Mouse (Mus musculus) embryonic facial prominence, embryonic 10.5 days (tissue): Measurements from ENCODE around the gene C130032M10Rik. TPM values are rescaled to one million over a fixed set of nuclear protein-coding genes. Genes with fewer than 3 reads are reported as not detected.

ENCODE experiments used
- DNase-seq: peaks from one replicate; pipeline ENCODE4 v3.0.0-alpha.2; 2017; ENCODE audit warnings: low spot score
- H3K27ac ChIP-seq: fragments of 300-500 bp; sonication (generic); replicated peaks from 2 replicates; pipeline ENCODE4 v1.5.1; 2016; ENCODE audit warnings: mild to moderate bottlenecking
- H3K27me3 ChIP-seq: fragments of 300-500 bp; sonication (generic); replicated peaks from 2 replicates; pipeline ENCODE4 v1.6.1; 2016; ENCODE audit warnings: low read depth, mild to moderate bottlenecking; ENCODE audit not compliant: poor library complexity, severe bottlenecking
- H3K36me3 ChIP-seq: fragments of 300-500 bp; sonication (generic); replicated peaks from 2 replicates; pipeline ENCODE4 v1.6.1; 2016; ENCODE audit warnings: mild to moderate bottlenecking, moderate library complexity
- H3K4me1 ChIP-seq: fragments of 300-500 bp; sonication (generic); 2 replicates; pipeline ENCODE4 v1.6.1; 2016
- H3K4me3 ChIP-seq: fragments of 300-500 bp; sonication (generic); 2 replicates; pipeline ENCODE4 v1.5.1; 2016; ENCODE audit warnings: mild to moderate bottlenecking, moderate library complexity
- H3K9me3 ChIP-seq: fragments of 300-500 bp; sonication (generic); 2 replicates; pipeline ENCODE4 v1.6.1; 2016; ENCODE audit warnings: mild to moderate bottlenecking
- WGBS: fragments of 180-500 bp; shearing (Covaris S2); methylation state at CpG from one replicate; pipeline ENCODE4 v1.1.7; 2016; 5-methylcytosine and 5-hydroxymethylcytosine counted together
- polyA plus RNA-seq: library from polyadenylated mRNA; unstranded; fragments of >200 nt; fragmentation: Nextera tagmentation; extraction: Ambion mirVana; gene quantifications from 2 replicates; pipeline ENCODE4 v1.2.1, GENCODE M21; 2016

Gene C130032M10Rik
- polyA plus RNA-seq, 1 experiment from 2014 or later, result 1.0 TPM

- Histone ChIP-seq H3K27me3 (no peaks in the 10 kb centered on the region), H3K9me3 (no peaks in the 10 kb centered on the region), H3K36me3 (peaks cover 31% of the 10 kb centered on the region), H3K27ac (no peak overlapping the region), H3K4me3 (0 out of 2 replicates have a peak overlapping the region, but pooled peaks have one; percentile 21), H3K4me1 (peaks cover 71% of the 10 kb centered on the region)
- 37% methylated on average over 10 of the region's 10 CpGs for WGBS
- no peak for DNase-seq
Measured at GRCm38 (mm10) chr9:114556276-114556855, 40.9 kb downstream of the C130032M10Rik start.

GRCm38 (mm10) chr9:114557086-114557485 lies 41.6 kb downstream of the C130032M10Rik start:
- WGBS, result 14% methylated on average over 7 of the region's 7 CpGs

GRCm38 (mm10) chr9:114560141-114560540 lies 44.6 kb downstream of the C130032M10Rik start:
- Histone ChIP-seq H3K4me1 (peaks cover 71% of the 10 kb centered on the region), H3K9me3 (no peaks in the 10 kb centered on the region), H3K4me3 (peak overlapping the region; percentile 94), H3K27me3 (no peaks in the 10 kb centered on the region), H3K36me3 (peaks cover 4% of the 10 kb centered on the region; the same call in 1 of the 2 replicates), H3K27ac (peak overlapping the region; percentile 40; the same call in 1 of the 2 replicates)
- no peak for DNase-seq
- 9% methylated on average over 7 of the region's 7 CpGs for WGBS

More at GRCm38 (mm10) chr9:114557086-114557485, 41.6 kb downstream of the C130032M10Rik start:
- Histone ChIP-seq H3K4me3 (peak overlapping the region; percentile 29; the same call in 1 of the 2 replicates), H3K4me1 (peaks cover 73% of the 10 kb centered on the region), H3K27me3 (no peaks in the 10 kb centered on the region), H3K36me3 (peaks cover 25% of the 10 kb centered on the region), H3K27ac (0 out of 2 replicates have a peak overlapping the region, but pooled peaks have one; percentile 19), H3K9me3 (no peaks in the 10 kb centered on the region)
- DNase-seq, result no peak

DNA sequence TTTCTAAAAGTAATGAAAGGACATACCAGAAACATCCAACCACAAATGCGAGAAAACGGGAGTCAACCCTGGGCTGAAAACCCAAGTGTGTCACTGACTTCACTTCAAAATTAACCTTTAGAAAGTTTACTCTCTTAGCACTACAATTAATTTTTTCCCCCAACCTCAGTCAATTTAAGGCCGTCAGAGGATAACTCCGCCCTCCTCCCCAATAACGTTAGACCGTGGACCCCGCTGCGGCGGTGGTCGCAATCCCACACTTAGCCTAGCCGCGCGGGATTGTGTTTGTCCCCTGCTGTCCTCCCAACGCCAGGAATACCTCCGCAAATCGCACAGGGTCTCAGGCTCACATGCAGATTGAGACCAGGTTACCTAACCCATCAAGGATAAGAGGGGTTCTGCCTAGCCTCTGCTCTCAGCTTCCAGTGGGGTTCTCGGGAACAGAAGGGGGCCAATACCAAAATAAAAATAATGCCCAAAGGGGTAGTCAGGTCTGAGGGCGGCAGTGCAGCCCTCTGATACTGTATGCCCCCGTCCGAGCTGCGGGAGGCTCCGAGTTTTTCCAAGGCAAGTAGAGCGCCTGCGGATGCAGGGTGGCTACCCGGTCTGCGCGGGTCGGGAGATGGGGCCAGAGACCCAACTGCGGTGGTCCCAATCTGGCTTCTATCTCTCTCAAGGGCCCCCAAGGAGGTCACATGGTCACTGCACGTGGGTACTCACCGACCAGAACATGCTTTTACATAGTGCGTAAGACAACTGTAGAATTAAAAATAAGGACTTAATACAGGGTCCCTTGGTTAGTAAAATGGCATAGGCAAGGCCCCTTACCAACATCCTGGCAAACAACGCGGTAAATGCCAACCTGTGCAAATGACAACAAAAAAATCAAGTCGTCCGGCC lies 45.5 kb downstream of the C130032M10Rik start:
- peak overlapping the region; percentile 99 for H3K27ac ChIP-seq
- DNase-seq, result peak; percentile 60
- H3K4me1 ChIP-seq, result peaks cover 70% of the 10 kb centered on the region
- H3K36me3 ChIP-seq, result no peaks in the 10 kb centered on the region
- WGBS, result under 1% methylated on average over 36 of the region's 36 CpGs
- no peaks in the 10 kb centered on the region for H3K27me3 ChIP-seq
- H3K4me3 ChIP-seq, result peak overlapping the region; percentile 94
- no peaks in the 10 kb centered on the region for H3K9me3 ChIP-seq

DNA sequence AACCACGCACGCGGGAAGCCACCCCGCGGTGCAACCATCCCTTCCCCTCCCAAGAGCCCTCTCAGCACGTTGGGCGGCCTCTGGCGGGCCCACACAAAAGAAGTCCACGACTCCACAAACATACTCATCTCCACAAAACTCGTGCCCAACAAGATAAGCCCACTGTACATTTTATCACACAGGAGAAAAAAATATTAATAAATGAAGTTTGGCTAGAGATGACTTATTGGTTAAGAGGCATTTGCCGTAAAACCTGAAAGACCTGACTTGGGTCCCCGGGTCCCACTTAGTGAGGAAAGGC lies 46.1 kb downstream of the C130032M10Rik start:
- under 1% methylated on average over 12 of the region's 12 CpGs for WGBS
- peak; percentile 62 for DNase-seq

DNA sequence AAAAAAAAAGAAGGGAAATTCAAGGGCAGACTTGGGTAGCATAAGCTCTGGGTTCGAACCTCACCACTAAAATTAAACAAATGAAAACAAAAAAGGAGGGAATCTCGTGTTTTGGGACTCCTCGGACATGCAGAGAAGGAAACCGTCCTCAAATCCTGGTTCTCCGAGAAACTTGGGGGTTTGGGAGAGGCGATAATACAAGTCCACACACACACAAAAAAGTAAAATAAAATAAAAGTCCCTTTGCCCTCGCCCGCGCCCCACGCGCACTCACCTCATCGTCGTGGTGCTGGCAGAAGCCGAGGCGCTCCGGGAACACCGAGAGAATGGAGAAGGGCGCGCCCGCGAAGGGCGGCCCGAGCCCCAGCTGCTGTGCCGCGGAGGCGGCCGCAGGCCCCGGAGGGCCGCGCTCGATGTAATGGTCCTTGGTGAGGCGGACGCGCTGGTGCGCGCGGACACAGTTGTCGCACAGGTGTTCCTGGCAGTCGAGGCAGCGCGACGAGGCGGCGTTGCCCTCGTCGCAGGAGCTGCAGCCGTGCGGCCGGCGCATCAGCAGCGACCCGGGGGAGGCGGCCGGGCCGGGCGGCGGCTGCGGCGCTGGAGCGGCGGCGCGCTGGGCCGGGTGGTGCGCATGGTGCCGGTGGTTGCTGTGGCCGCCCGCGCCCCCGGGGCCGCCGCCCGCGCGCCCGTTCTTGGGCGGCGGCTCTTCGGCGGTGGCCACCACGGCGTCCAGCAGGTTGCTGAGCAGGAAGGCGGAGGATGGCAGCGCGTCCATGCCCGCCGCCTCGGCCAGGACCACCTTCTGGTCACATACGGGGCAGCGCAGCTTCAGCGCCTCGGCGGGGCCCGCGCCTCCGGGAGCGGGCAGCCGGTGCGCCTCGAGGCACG lies 46.8 kb downstream of the C130032M10Rik start:
- WGBS, result under 1% methylated on average over 101 of the region's 101 CpGs
- no peaks in the 10 kb centered on the region for H3K27me3 ChIP-seq
- H3K9me3 ChIP-seq, result no peaks in the 10 kb centered on the region
- peak overlapping the region; percentile 99 for H3K27ac ChIP-seq
- peak overlapping the region; percentile 94 for H3K4me3 ChIP-seq
- H3K36me3 ChIP-seq, result no peaks in the 10 kb centered on the region
- peaks cover 58% of the 10 kb centered on the region for H3K4me1 ChIP-seq
- DNase-seq, result peak; percentile 60

More for the DNA sequence above, 46.1 kb downstream of the C130032M10Rik start:
- Histone ChIP-seq H3K27me3 (no peaks in the 10 kb centered on the region), H3K36me3 (no peaks in the 10 kb centered on the region), H3K4me3 (peak overlapping the region; percentile 94), H3K9me3 (no peaks in the 10 kb centered on the region), H3K4me1 (peaks cover 64% of the 10 kb centered on the region), H3K27ac (peak overlapping the region; percentile 99)

- under 1% methylated on average over 122 of the region's 122 CpGs for WGBS
- Histone ChIP-seq H3K27me3 (no peaks in the 10 kb centered on the region), H3K9me3 (no peaks in the 10 kb centered on the region), H3K4me3 (peak overlapping the region; percentile 94), H3K27ac (peak overlapping the region; percentile 99), H3K4me1 (peaks cover 50% of the 10 kb centered on the region), H3K36me3 (no peaks in the 10 kb centered on the region)
- peak; percentile 74 for DNase-seq
Measured at GRCm38 (mm10) chr9:114562919-114563751, 47.6 kb downstream of the C130032M10Rik start.

DNA sequence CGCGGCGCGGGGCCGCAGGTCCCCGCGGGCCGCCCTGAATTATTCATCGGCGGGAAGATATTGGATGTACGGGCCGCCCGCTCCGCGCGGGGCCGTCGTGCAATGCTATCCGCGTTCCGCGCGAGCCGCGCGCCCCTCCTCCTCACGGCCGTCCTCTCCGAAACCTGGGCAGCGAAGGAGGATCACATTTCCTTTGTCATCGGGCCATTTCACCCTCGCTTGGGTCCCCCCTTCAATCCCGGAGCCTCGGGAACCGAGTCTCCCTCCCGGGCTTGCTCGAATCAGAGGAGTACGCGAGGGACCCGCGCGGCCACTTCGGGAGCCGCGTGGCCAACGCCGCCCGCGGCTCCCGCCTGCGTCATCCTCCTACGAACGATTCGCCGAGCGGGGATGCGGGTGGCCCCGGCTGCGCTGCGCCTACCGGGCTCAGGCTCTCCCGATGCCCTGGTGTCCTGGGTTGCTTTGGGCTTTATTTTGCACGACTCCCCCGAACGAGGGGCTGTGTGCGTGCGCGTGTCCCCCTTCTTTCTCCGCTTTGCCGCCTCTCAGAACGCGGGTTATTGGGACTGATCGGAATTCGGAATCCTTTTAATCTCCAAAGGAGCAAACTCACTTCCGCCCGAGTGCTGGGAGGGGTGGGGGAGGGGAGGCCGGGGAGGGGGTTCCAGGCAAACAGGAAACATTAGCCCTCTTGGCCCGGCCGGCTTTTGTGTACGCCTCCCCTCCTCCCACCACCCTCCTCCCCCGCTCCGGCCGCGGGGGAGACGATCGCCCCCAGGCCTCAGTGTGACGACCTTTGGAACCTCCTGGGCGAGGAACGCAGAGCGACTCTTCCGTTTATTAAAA lies 48.5 kb downstream of the C130032M10Rik start, which contains the start of gene Trim71:
Gene Trim71, minus strand, starts transcription at position 609 of the 846 bp plus-strand sequence.
- WGBS, result under 1% methylated on average over 91 of the region's 91 CpGs
- no peaks in the 10 kb centered on the region for H3K9me3 ChIP-seq
- peaks cover 42% of the 10 kb centered on the region for H3K4me1 ChIP-seq
- peak within 1 kb of the TSS; percentile 99 for H3K27ac ChIP-seq
- peak; percentile 93 for DNase-seq
- peak within 1 kb of the TSS; percentile 94 for H3K4me3 ChIP-seq
- H3K36me3 ChIP-seq, result no peaks in the 10 kb centered on the region
- H3K27me3 ChIP-seq, result no peaks in the 10 kb centered on the region

DNA sequence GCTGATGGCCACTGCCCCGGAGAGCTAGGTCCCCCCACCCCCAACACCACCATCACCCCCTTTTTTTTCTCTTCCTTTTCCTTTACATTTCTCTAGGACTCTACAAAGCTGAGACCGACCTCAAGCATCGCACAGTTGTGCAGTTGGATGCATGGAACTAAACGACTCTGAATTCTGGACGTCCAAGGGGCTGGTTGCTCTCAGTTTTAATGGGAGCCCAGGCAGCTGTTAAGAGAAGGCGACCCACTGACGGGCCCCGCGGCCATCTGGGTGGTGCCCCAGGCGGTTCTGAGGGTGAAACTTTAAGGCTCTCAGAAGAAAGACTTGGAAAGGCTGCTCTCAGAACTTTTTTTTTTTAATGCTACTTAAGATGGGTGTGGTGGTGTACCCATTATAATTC lies 49.2 kb downstream of the C130032M10Rik start:
- Histone ChIP-seq H3K27ac (peak overlapping the region; percentile 99), H3K4me1 (peaks cover 35% of the 10 kb centered on the region), H3K36me3 (no peaks in the 10 kb centered on the region), H3K4me3 (peak overlapping the region; percentile 94), H3K27me3 (no peaks in the 10 kb centered on the region), H3K9me3 (no peaks in the 10 kb centered on the region)
- WGBS, result under 1% methylated on average over 10 of the region's 10 CpGs
- peak; percentile 67 for DNase-seq
